Mouse (Mus musculus) embryo, embryonic 11.5 days (tissue): ENCODE results near the gene Gm14632.
"Not testable (repeated sequence)": the region's sequence is repeated elsewhere in the genome, so short reads cannot be mapped to it uniquely, and the experiment has no call there.

Experiments
- DNase-seq: peaks from one replicate; pipeline ENCODE4 v3.0.0-alpha.2; 2012; ENCODE audit warnings: low read depth, low spot score

Gm14632 gene

GRCm38 (mm10) chrX:30329472-30329871 lies at the start of gene Gm14632:
Gm14632 (plus strand) TSS chrX:30329772.
- not testable (repeated sequence) for DNase-seq
